Mouse (Mus musculus) liver, adult 2 months (tissue): Measurements from ENCODE around the gene Zfyve19. TPM values are rescaled to one million over a fixed set of nuclear protein-coding genes. Genes with fewer than 3 reads are reported as not detected.

Experiments used
- DNase-seq: peaks from one replicate; pipeline ENCODE4 v3.0.0-alpha.2; 2011; ENCODE audit warnings: low read depth, low spot score; ENCODE audit errors: extremely low read depth
- H3K27ac ChIP-seq: fragments of 200-500 bp; replicated peaks from 2 replicates; pipeline ENCODE4 v1.5.1; 2012; ENCODE audit warnings: low read depth, mild to moderate bottlenecking, control low read depth, inconsistent platforms, low read length; ENCODE audit not compliant: insufficient read depth
- H3K27me3 ChIP-seq: fragments of 200-500 bp; 2 replicates; pipeline ENCODE4 v1.6.1; 2012; ENCODE audit warnings: mild to moderate bottlenecking, moderate library complexity, low read length, inconsistent platforms; ENCODE audit not compliant: control insufficient read depth, insufficient read depth
- H3K36me3 ChIP-seq: fragments of 200-500 bp; 2 replicates; pipeline ENCODE4 v1.6.1; 2012; ENCODE audit warnings: low read length, inconsistent platforms; ENCODE audit not compliant: control insufficient read depth, insufficient read depth
- H3K4me1 ChIP-seq: fragments of 200-500 bp; 2 replicates; pipeline ENCODE4 v1.6.1; 2011; ENCODE audit warnings: low read length; ENCODE audit not compliant: control insufficient read depth, insufficient read depth
- H3K4me3 ChIP-seq: fragments of 200-500 bp; 2 replicates; pipeline ENCODE4 v1.5.1; 2011; ENCODE audit warnings: low read depth, mild to moderate bottlenecking, control low read depth, low read length, moderate library complexity; ENCODE audit not compliant: insufficient read depth
- H3K79me2 ChIP-seq: fragments of 200-500 bp; 2 replicates; pipeline ENCODE4 v1.6.1; 2012; ENCODE audit warnings: inconsistent platforms, mild to moderate bottlenecking, low read length, moderate library complexity; ENCODE audit not compliant: control insufficient read depth, insufficient read depth
- H3K9ac ChIP-seq: fragments of 200-500 bp; 2 replicates; pipeline ENCODE4 v1.6.1; 2012; ENCODE audit warnings: low read depth, mild to moderate bottlenecking, control low read depth, inconsistent platforms, low read length
- CTCF ChIP-seq: fragments of 200-500 bp; IDR thresholded peaks from 2 replicates; pipeline ENCODE4 v1.5.1; 2011; ENCODE audit warnings: low read depth, low read length, control low read depth
- POLR2A ChIP-seq: fragments of 200-500 bp; IDR thresholded peaks from 2 replicates; pipeline ENCODE4 v1.6.1; 2011; ENCODE audit warnings: low read length, control low read depth; ENCODE audit not compliant: insufficient read depth; ENCODE audit errors: extremely low read depth
- WGBS: fragments of 180-500 bp; shearing (Covaris S2); methylation state at CpG from one replicate; pipeline ENCODE4 v1.1.7; 2018; 5-methylcytosine and 5-hydroxymethylcytosine counted together
- polyA plus RNA-seq: library from polyadenylated mRNA; depleted of rRNA; stranded (reverse); fragments of >200 nt; gene quantifications from 2 replicates; pipeline ENCODE4 v1.2.3, GENCODE M21; 2012
- total RNA-seq: library from RNA; depleted of rRNA; stranded (reverse); fragments of >200 nt; gene quantifications from 2 replicates; pipeline ENCODE4 v1.2.3, GENCODE M21; 2014

Gene Zfyve19
- total and polyA plus RNA-seq, 2 experiments = 15.9 to 27.2 TPM

DNA sequence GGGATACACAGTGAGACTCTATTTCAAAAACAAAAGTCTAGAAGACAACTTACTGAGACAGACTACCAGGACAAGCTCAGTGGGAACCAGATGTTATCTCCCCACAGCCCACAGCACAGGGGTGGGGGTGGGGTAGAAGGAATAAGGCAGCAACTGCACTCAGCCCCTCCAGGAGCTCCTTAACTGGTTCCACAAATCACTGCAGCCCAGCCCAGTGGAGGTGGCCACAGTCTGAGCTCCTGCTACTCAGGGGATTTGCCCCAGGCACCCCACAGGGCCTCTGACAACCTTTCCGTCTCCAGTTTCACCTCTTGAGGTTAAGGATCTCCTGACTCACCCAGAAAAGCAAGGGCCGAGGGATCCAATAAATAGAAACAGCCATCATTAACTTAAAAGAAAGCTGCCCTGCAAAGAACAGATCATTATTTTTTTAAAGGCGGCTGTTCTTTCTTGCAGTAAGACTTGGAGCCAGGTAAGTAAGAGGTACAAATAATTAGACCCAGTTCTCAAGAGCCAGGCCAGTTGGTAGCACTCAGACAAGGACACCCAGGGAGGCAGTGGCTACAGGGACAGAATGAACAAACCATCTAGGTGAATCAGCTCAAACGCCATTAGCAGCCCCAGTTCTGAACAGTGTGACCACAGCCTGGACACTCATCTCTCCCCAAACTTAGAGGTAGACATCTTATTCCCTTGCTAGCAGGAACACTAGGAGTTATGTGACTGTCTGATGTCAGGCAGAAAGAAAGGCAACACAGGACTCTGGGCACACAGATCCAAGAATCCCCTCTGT is 11.9 kb upstream of the Zfyve19 start:
- Histone ChIP-seq H3K9ac (no peak overlapping the region), H3K36me3 (no peaks in the 10 kb centered on the region), H3K27ac (no peak overlapping the region), H3K4me3 (no peak overlapping the region), H3K79me2 (peaks cover 5% of the 10 kb centered on the region; the same call in 1 of the 2 replicates), H3K4me1 (no peaks in the 10 kb centered on the region; the same call in 1 of the 2 replicates), H3K27me3 (no peaks in the 10 kb centered on the region)
- WGBS = 94% methylated on average over 4 of the region's 4 CpGs
- TF ChIP-seq POLR2A = no peak
- TF ChIP-seq CTCF = no peak
- no peak for DNase-seq

DNA sequence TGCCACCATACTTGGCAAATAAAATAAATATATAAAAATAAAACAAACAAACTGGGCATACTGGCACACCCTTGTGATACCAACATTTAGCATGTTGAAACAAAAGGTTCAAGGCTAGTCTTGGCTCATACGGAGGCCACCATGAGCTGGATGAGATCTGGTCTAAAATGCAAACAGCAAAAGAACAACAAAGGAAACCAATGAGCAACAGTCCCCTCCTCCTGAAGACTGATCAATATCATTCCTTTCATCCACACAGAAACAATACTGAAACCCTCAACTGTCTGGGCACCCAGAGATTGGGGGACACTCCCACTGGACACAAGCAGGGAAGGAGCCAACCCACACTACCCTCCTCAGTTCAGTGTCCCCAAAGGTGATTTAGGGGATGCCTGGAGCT is 10.9 kb upstream of the Zfyve19 start:
- no peak overlapping the region for H3K27ac ChIP-seq
- 21% methylated on average over 1 of the region's 1 CpGs for WGBS
- DNase-seq = no peak
- no peak for TF ChIP-seq POLR2A
- no peak for TF ChIP-seq CTCF
- peaks cover 5% of the 10 kb centered on the region; the same call in 1 of the 2 replicates for H3K79me2 ChIP-seq
- H3K4me3 ChIP-seq = no peak overlapping the region
- H3K4me1 ChIP-seq = no peaks in the 10 kb centered on the region; the same call in 1 of the 2 replicates
- no peaks in the 10 kb centered on the region for H3K27me3 ChIP-seq
- no peaks in the 10 kb centered on the region for H3K36me3 ChIP-seq
- no peak overlapping the region for H3K9ac ChIP-seq

DNA sequence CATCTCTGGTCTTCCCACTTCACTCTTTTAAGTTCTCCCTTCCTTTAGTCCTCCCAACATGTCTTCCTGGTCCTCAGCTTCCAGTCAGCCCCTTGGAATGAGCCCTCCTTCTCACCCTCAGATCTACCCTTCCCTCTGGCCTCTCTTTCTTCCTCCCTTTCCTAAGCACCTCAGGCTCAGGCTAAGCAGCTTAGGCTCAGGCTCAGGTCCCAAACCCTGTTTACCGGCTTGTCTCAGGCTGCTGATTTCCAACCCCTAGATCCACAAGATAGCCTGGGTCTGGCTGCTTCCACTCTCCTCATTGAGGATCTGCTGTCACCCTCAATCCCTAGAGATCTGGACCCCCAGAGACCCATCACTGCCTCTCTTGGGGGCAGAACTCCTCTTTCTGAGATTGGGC is 10.4 kb upstream of the Zfyve19 start:
- Histone ChIP-seq H3K27me3 (no peaks in the 10 kb centered on the region), H3K27ac (no peak overlapping the region), H3K9ac (no peak overlapping the region)

DNA sequence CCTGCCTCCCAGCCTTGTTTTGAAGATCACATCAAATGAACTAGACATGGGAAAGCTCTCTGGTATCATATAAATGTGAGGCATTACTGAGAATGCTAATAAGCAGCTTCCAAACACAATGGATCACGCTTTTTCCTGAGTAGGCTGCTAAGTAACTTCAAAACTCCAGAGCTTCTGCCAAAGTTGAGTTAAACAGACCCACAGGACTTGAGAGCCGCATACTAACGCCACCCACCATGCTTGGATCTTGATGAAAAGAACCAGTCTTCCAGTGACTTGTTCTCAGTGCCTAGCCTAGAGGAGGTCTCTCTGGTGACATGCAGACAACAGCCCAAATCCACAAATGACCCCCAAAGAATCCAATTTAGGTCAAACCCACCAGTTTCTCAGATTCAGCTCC is 9.5 kb upstream of the Zfyve19 start:
- no peak overlapping the region for H3K9ac ChIP-seq
- no peak for DNase-seq
- H3K36me3 ChIP-seq = no peaks in the 10 kb centered on the region
- no peak for TF ChIP-seq CTCF
- TF ChIP-seq POLR2A = no peak
- H3K79me2 ChIP-seq = peaks cover 5% of the 10 kb centered on the region; the same call in 1 of the 2 replicates
- H3K4me1 ChIP-seq = no peaks in the 10 kb centered on the region; the same call in 1 of the 2 replicates
- no peak overlapping the region for H3K4me3 ChIP-seq
- H3K27ac ChIP-seq = no peak overlapping the region
- H3K27me3 ChIP-seq = no peaks in the 10 kb centered on the region
- WGBS = 94% methylated on average over 3 of the region's 3 CpGs

More for the DNA sequence above, 10.4 kb upstream of the Zfyve19 start:
- no peaks in the 10 kb centered on the region for H3K36me3 ChIP-seq
- H3K79me2 ChIP-seq = peaks cover 5% of the 10 kb centered on the region; the same call in 1 of the 2 replicates
- TF ChIP-seq CTCF = no peak
- no peak for TF ChIP-seq POLR2A
- no peaks in the 10 kb centered on the region; the same call in 1 of the 2 replicates for H3K4me1 ChIP-seq
- H3K4me3 ChIP-seq = no peak overlapping the region
- WGBS = 61% methylated on average over 1 of the region's 1 CpGs
- no peak for DNase-seq

DNA sequence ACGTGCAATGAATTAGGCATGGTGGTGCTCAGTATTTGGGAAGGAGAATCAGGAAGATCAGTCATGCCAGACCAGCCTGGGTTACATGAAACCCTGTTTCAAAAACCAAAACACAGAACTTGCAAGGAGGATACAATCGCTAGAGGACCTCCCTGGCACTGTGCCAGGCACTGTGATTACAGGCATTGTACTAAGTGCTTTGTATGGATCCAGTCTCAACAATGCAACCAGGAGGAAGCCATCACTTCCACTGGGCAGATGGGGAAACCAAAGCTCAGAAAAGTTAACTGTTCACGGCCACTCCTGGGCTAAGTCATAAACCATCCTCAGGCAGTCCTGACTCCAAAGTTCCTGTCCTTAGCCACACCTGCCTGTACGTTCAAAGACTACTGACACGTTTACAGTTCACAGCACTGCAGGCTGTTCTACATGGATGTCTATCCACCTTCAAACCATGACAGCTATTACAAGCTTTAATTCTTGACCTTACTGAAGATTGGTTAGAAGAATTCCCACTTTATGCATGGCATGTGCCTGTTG is 5.4 kb upstream of the Zfyve19 start:
- no peaks in the 10 kb centered on the region; the same call in 1 of the 2 replicates for H3K79me2 ChIP-seq
- no peak for DNase-seq
- no peak overlapping the region for H3K9ac ChIP-seq
- TF ChIP-seq POLR2A (no peak), CTCF (no peak)
- H3K4me1 ChIP-seq = peaks cover 2% of the 10 kb centered on the region; the same call in 1 of the 2 replicates
- H3K27ac ChIP-seq = no peak overlapping the region
- H3K36me3 ChIP-seq = no peaks in the 10 kb centered on the region
- H3K27me3 ChIP-seq = no peaks in the 10 kb centered on the region
- no peak overlapping the region for H3K4me3 ChIP-seq
- WGBS = 74% methylated on average over 5 of the region's 5 CpGs

DNA sequence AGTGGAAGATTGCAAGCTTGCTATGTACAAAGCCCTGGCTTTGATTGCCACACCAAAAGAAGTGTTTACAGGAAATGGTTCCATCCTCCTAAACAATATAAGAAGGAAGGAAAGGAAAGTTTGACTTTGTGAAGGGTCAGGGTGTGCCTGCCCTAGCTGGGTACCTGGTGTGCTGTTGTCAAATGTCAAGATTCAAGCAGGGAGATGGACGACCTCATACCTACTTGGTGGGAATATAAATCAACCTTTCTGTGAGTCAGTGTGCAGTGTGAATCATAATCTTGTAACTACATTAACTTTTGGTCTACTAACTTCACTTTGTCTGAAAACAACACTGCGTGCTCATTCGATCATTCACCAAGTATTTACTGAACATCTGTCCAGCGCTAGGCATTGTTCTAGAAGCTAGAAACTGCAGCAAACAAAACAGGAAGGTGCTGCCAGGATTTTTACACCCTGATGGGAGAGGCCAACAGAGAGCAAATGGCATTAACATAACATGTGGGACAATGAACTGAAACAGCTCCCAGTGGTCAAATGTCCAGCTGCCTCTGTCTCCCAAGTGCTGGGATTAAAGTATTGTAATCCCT is 4.5 kb upstream of the Zfyve19 start:
- Histone ChIP-seq H3K27ac (no peak overlapping the region), H3K9ac (no peak overlapping the region), H3K27me3 (no peaks in the 10 kb centered on the region), H3K36me3 (no peaks in the 10 kb centered on the region), H3K4me1 (peaks cover 2% of the 10 kb centered on the region; the same call in 1 of the 2 replicates), H3K4me3 (no peak overlapping the region), H3K79me2 (no peaks in the 10 kb centered on the region; the same call in 1 of the 2 replicates)
- 69% methylated on average over 4 of the region's 4 CpGs for WGBS
- no peak for DNase-seq
- TF ChIP-seq CTCF (no peak), POLR2A (no peak)
